Mouse (Mus musculus): ENCODE measurements around the gene Pcbp3. TPM values are rescaled to one million over a fixed set of nuclear protein-coding genes. Genes with fewer than 3 reads are reported as not detected.

Gene Pcbp3
- polyA plus RNA-seq, 1 experiment: 4.5 TPM

DNA sequence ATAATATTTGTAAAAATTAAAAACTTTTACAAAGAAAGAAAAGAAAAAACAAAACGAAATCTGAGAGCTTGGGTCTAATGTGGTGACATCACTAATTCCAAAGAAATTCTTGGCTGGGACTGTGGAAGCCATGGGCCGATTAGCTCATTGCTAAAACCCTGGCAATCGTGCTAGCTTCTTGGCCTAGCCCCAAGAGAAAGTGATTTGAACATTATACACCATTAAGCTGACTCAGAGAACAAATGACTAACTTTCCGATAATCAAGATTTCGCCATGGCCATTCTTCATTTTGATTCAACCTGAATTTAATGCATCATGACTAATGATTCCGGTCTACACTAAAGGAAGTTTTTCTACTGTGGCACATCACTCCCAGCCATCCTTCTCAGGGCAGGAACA is 30.6 kb downstream of the Pcbp3 start:
- TF ChIP-seq CTCF (IDR thresholded peaks at IDR 0.05; ENCODE audit: extremely low read depth, insufficient read length, insufficient replicate concordance, low read depth, low read length) (no peak), POLR2A (IDR thresholded peaks at IDR 0.05; ENCODE audit: low read depth, low read length) (no peak)
- 62% methylated on average over 6 of the region's 6 CpGs for WGBS
- Histone ChIP-seq H3K27me3 (ENCODE audit: control insufficient read depth, insufficient read depth, low read length) (no peaks in the 10 kb centered on the region), H3K4me1 (ENCODE audit: control insufficient read depth, insufficient read depth, insufficient read length, low read length) (no peaks in the 10 kb centered on the region), H3K27ac (ENCODE audit: insufficient read depth, low read depth, low read length) (no peak overlapping the region), H3K4me3 (ENCODE audit: low read depth, low read length) (no peak overlapping the region), H3K36me3 (ENCODE audit: control insufficient read depth, insufficient read depth, low read length) (no peaks in the 10 kb centered on the region)

DNA sequence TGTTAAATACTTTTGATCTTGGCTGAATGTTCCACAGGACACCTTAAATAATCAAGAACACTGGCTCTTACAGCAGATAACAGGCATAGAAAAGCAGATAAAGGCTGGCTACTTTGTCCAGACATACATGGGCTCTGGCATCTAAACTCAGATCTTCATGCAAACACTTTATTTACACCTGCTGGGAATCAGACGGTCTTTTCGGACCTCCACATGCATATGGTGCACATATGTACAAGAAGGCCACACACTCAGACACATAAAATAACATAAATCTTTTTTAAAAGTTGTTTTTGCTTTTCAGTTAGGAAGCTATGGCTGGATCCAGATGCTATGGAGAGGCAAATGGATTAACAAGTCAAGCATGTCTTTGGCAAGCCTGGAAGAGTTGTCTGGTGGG is 37.2 kb downstream of the Pcbp3 start:
- Histone ChIP-seq H3K4me1 (ENCODE audit: control insufficient read depth, insufficient read depth, insufficient read length, low read length) (no peaks in the 10 kb centered on the region), H3K4me3 (ENCODE audit: low read depth, low read length) (no peak overlapping the region), H3K27me3 (ENCODE audit: control insufficient read depth, insufficient read depth, low read length) (no peaks in the 10 kb centered on the region), H3K36me3 (ENCODE audit: control insufficient read depth, insufficient read depth, low read length) (no peaks in the 10 kb centered on the region), H3K27ac (ENCODE audit: insufficient read depth, low read depth, low read length) (no peak overlapping the region)
- TF ChIP-seq CTCF (IDR thresholded peaks at IDR 0.05; ENCODE audit: extremely low read depth, insufficient read length, insufficient replicate concordance, low read depth, low read length): no peak
- TF ChIP-seq POLR2A (IDR thresholded peaks at IDR 0.05; ENCODE audit: low read depth, low read length): no peak
- WGBS: 84% methylated on average over 2 of the region's 2 CpGs

DNA sequence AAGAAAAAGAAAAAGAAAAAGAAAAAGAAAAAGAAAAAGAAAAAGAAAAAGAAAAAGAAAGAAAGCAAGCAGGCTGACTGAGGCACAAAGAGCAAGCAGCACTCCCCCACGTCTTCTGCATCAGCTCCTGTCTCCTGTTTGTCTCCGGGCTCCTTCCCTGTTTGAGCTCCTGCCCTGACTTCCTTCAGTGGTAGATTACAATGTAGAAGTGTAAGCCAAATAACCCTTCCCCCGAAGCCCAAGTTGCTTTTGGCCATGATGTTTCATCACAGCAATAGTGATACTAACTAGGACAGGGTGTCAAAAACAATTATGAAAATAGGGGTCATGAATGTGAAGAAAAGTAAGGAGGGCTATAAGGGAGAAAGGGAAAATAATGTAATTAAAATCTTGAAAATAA is 43.6 kb downstream of the Pcbp3 start:
- 72% methylated on average over 3 of the region's 3 CpGs for WGBS
- no peaks in the 10 kb centered on the region for H3K27me3 ChIP-seq (ENCODE audit: control insufficient read depth, insufficient read depth, low read length)
- no peaks in the 10 kb centered on the region for H3K36me3 ChIP-seq (ENCODE audit: control insufficient read depth, insufficient read depth, low read length)
- no peak overlapping the region for H3K27ac ChIP-seq (ENCODE audit: insufficient read depth, low read depth, low read length)
- no peaks in the 10 kb centered on the region for H3K4me1 ChIP-seq (ENCODE audit: control insufficient read depth, insufficient read depth, insufficient read length, low read length)
- TF ChIP-seq CTCF (IDR thresholded peaks at IDR 0.05; ENCODE audit: extremely low read depth, insufficient read length, insufficient replicate concordance, low read depth, low read length) (no peak), POLR2A (IDR thresholded peaks at IDR 0.05; ENCODE audit: low read depth, low read length) (no peak)
- no peak overlapping the region for H3K4me3 ChIP-seq (ENCODE audit: low read depth, low read length)

DNA sequence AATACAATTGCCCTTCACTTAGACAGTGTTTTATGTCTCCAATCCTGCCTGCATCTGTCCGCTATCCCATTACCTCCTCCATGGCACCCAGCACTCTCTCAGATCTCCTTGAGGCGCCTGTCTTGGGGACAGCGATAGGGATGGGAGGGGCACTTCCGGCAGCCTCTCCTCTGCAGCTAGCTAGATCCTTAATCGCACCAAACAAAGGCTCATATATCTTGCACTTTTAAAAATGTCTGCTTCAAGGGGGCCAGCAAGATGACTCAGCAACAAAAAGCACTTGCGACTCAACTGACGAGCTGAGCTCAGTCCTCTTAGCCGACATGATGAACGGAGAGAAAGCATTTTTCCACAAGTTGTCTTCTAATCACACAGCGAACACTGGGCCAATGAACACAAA is 55.3 kb downstream of the Pcbp3 start:
- TF ChIP-seq CTCF (IDR thresholded peaks at IDR 0.05; ENCODE audit: extremely low read depth, insufficient read length, insufficient replicate concordance, low read depth, low read length) (no peak), POLR2A (IDR thresholded peaks at IDR 0.05; ENCODE audit: low read depth, low read length) (no peak)
- Histone ChIP-seq H3K27me3 (ENCODE audit: control insufficient read depth, insufficient read depth, low read length) (no peaks in the 10 kb centered on the region), H3K36me3 (ENCODE audit: control insufficient read depth, insufficient read depth, low read length) (no peaks in the 10 kb centered on the region), H3K27ac (ENCODE audit: insufficient read depth, low read depth, low read length) (peak overlapping the region; percentile 22; the same call in 1 of the 2 replicates), H3K4me3 (ENCODE audit: low read depth, low read length) (no peak overlapping the region), H3K4me1 (ENCODE audit: control insufficient read depth, insufficient read depth, insufficient read length, low read length) (no peaks in the 10 kb centered on the region)
- 55% methylated on average over 10 of the region's 10 CpGs for WGBS

DNA sequence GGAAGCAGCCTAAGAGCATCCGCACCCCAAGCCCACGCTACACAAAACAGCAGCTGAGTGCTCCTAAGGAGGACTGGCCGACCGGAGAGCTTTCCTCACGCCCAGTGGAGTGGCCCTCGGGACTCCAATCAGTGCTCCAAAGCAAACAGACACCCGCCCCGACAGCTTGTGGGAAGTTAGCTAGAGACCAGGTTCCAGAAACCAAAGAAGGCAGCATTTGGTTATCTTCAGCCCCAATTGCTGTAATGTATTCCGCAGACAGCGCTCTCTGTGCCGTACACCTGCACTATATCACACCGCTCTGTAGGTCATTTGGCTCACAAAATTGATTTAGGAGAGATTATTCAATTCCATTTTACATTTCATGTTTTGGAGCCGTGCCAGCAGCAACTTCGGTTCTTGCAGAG is 55.7 kb downstream of the Pcbp3 start:
- no peak overlapping the region for H3K4me3 ChIP-seq (ENCODE audit: low read depth, low read length)

DNA sequence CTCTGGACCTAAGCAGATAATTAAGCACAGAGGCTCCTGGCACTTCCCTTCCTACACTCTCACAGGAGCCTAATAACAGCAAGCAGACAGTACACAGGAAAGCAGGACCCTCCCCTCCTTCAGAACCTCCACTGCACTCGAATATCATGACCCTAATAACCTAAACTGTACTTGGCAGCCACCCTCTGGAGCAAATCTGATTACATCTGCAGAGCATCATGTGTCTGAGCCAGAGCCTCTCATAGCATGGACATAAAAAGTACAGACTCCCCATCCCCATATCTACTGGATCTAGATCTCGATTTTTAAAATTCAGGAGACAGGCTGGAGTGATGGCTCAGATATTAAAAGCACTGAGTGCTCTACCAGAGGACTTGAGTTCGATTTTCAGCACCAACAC is 58.0 kb downstream of the Pcbp3 start:
- TF ChIP-seq CTCF (IDR thresholded peaks at IDR 0.05; ENCODE audit: extremely low read depth, insufficient read length, insufficient replicate concordance, low read depth, low read length) (no peak), POLR2A (IDR thresholded peaks at IDR 0.05; ENCODE audit: low read depth, low read length) (no peak)
- Histone ChIP-seq H3K4me1 (ENCODE audit: control insufficient read depth, insufficient read depth, insufficient read length, low read length) (no peaks in the 10 kb centered on the region), H3K27me3 (ENCODE audit: control insufficient read depth, insufficient read depth, low read length) (no peaks in the 10 kb centered on the region), H3K27ac (ENCODE audit: insufficient read depth, low read depth, low read length) (peak overlapping the region; percentile 21; the same call in 1 of the 2 replicates), H3K36me3 (ENCODE audit: control insufficient read depth, insufficient read depth, low read length) (no peaks in the 10 kb centered on the region), H3K4me3 (ENCODE audit: low read depth, low read length) (no peak overlapping the region)
- WGBS: 45% methylated on average over 3 of the region's 3 CpGs

More for the DNA sequence above, 55.7 kb downstream of the Pcbp3 start:
- no peaks in the 10 kb centered on the region for H3K27me3 ChIP-seq (ENCODE audit: control insufficient read depth, insufficient read depth, low read length)
- WGBS: 42% methylated on average over 14 of the region's 14 CpGs
- no peaks in the 10 kb centered on the region for H3K36me3 ChIP-seq (ENCODE audit: control insufficient read depth, insufficient read depth, low read length)
- TF ChIP-seq CTCF (IDR thresholded peaks at IDR 0.05; ENCODE audit: extremely low read depth, insufficient read length, insufficient replicate concordance, low read depth, low read length): no peak
- TF ChIP-seq POLR2A (IDR thresholded peaks at IDR 0.05; ENCODE audit: low read depth, low read length): no peak
- no peak overlapping the region for H3K27ac ChIP-seq (ENCODE audit: insufficient read depth, low read depth, low read length)
- H3K4me1 ChIP-seq (ENCODE audit: control insufficient read depth, insufficient read depth, insufficient read length, low read length): no peaks in the 10 kb centered on the region

DNA sequence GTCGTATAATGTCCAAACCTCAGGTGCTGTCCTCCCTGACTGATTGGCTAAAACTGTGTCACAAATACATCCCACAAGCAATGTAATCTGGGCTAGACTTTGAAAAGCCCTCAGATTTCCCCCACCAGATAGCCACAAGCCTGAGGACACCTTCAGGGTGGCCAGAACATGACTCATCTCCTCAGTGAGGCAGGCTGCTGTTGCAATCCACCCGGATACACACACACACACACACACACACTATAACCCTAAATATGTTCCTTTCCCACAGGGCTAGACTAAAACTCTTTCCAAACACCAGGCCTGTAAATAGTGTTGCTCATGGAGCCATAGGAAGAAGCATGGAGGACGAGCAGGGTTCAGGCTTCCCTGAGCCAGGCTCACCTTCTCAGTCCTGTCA is 58.6 kb downstream of the Pcbp3 start:
- TF ChIP-seq POLR2A (IDR thresholded peaks at IDR 0.05; ENCODE audit: low read depth, low read length) (no peak), CTCF (IDR thresholded peaks at IDR 0.05; ENCODE audit: extremely low read depth, insufficient read length, insufficient replicate concordance, low read depth, low read length) (no peak)
- Histone ChIP-seq H3K36me3 (ENCODE audit: control insufficient read depth, insufficient read depth, low read length) (no peaks in the 10 kb centered on the region), H3K27ac (ENCODE audit: insufficient read depth, low read depth, low read length) (peak overlapping the region; percentile 21; the same call in 1 of the 2 replicates), H3K4me1 (ENCODE audit: control insufficient read depth, insufficient read depth, insufficient read length, low read length) (no peaks in the 10 kb centered on the region), H3K4me3 (ENCODE audit: low read depth, low read length) (no peak overlapping the region), H3K27me3 (ENCODE audit: control insufficient read depth, insufficient read depth, low read length) (no peaks in the 10 kb centered on the region)
- 66% methylated on average over 3 of the region's 3 CpGs for WGBS

DNA sequence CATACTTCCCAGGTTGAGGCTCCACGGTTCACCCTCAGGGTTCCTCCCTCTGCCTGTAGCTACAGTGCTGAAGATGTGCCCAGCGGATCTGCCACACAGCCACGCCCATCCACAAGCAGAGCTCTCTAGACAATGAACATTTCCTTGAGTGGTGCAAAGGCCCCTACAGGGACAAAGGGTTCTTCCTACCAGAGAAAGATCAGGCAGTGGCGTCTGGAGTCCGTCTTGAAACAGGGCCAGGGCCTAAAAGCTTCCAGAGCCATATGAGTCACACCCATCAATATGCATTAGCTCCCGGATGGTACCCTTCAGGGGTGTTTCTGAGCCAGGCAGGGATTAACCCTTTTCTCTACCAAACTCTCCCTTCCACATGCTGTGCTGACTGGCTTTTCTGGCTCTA is 59.1 kb downstream of the Pcbp3 start:
- no peak for TF ChIP-seq CTCF (IDR thresholded peaks at IDR 0.05; ENCODE audit: extremely low read depth, insufficient read length, insufficient replicate concordance, low read depth, low read length)
- TF ChIP-seq POLR2A (IDR thresholded peaks at IDR 0.05; ENCODE audit: low read depth, low read length): no peak
- H3K4me1 ChIP-seq (ENCODE audit: control insufficient read depth, insufficient read depth, insufficient read length, low read length): no peaks in the 10 kb centered on the region
- no peaks in the 10 kb centered on the region for H3K36me3 ChIP-seq (ENCODE audit: control insufficient read depth, insufficient read depth, low read length)
- 13% methylated on average over 6 of the region's 6 CpGs for WGBS
- no peak overlapping the region for H3K27ac ChIP-seq (ENCODE audit: insufficient read depth, low read depth, low read length)
- H3K27me3 ChIP-seq (ENCODE audit: control insufficient read depth, insufficient read depth, low read length): no peaks in the 10 kb centered on the region
- H3K4me3 ChIP-seq (ENCODE audit: low read depth, low read length): no peak overlapping the region
